Mouse (Mus musculus): ENCODE results near the gene Tent4b.
A peak's percentile ranks its signal among the peaks of the same experiment; 100 is the strongest.

DNA sequence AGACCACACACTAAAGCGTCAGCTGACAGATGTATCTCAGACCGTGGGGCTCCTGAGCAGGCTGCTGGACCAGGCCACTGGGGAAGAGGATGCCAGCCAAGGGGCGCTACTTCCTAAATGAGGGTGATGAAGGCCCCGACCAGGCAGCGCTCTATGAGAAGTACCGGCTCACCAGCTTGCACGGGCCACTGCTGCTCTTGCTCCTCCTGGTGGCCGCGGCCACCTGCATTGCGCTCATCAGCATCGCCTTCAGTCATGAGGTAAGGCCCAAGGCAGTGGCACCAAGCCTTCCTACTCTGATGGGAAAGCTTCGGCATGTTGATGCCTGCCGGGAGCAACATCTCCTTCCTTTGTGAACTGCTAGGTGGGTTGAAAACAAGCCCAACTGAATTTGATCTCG lies 107.5 kb downstream of the Tent4b start:
- TF ChIP-seq POLR2A (IDR thresholded peaks at IDR 0.05; ENCODE audit: low read depth, low read length), result no peak
- peak; percentile 78; the same call in 1 of the 2 replicates for TF ChIP-seq CTCF (IDR thresholded peaks at IDR 0.05; ENCODE audit: borderline replicate concordance, insufficient read depth, low read length)
